Mouse (Mus musculus): ENCODE data around the gene Hs3st3b1.

The Hs3st3b1 gene

DNA sequence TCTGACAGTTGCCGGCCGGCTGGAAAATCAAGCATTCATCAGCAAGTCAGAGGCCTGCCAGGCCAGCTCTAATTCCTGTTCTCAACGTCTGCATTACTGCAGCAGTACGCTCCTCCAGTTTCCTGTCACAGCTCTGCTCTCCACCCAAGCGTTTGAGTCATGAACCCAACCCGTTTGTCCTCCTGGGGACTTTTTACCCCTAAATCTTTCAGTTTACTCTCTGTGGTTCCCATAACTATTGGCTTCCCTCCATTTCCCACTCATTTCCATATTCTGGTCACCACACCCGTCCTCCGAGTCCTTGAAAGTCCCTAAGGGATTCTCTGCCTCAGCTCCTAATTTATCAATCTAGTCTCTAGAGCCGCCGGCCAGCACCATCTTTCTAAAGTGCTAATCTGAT, 42.8 kb downstream of the Hs3st3b1 start:
- no peak for DNase-seq

DNA sequence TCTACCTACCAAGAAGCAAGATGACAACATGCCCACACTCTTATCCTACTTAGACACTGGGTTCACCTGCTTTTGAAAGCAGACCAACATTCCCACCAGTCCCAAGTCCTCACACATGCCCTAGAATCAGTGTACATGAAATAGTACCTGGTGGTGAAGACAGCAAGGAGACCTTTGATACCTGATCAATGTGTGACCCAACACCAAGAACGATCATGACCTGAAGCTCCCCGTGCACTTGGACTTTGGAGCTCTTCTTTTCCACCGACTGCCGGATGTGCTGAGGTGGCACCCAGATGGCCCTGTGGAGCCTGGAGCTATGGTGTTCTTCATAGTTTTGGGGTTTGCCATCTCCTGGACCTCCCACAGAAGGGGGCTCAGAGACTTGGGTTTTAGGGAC, 43.5 kb downstream of the Hs3st3b1 start:
- no peak for DNase-seq

DNA sequence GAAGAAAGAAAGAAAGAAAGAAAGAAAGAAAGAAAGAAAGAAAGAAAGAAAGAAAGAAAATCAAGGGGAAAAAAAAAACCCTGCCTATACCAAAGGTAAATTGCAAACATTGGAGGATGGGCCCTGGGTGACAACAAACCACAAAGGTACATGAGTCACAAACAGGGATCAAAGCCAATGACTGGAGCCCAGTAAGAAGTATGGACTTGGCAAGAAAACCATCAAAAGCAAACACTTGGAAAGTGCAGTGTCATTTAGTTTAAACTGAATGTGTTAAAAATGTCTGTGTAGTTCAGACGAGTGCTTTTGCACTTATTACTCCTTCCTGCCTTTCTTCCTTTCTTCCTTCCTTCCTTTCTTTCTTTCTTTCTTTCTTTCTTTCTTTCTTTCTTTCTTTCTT, 59.3 kb downstream of the Hs3st3b1 start:
- no peak for DNase-seq

DNA sequence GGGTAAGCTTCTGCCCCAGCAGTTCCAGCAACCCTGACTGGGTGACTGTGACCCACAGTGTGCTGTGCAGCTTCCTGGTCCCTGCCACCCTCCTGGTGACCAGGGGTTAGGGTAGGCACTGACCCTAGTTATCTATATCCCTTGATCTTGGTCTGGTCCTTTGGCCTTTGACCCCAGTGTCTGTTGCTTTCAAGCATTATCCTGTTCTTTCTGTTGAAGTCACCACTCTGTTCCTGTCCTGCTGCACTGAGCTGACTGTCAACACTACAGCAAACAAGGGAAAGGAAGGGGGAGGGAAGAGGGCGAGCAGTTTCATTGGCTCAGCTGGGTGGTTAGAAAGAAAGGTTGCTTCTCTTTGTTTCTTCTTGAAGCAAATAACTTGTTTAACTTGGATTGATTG, 60.1 kb downstream of the Hs3st3b1 start:
- no peak for DNase-seq

DNA sequence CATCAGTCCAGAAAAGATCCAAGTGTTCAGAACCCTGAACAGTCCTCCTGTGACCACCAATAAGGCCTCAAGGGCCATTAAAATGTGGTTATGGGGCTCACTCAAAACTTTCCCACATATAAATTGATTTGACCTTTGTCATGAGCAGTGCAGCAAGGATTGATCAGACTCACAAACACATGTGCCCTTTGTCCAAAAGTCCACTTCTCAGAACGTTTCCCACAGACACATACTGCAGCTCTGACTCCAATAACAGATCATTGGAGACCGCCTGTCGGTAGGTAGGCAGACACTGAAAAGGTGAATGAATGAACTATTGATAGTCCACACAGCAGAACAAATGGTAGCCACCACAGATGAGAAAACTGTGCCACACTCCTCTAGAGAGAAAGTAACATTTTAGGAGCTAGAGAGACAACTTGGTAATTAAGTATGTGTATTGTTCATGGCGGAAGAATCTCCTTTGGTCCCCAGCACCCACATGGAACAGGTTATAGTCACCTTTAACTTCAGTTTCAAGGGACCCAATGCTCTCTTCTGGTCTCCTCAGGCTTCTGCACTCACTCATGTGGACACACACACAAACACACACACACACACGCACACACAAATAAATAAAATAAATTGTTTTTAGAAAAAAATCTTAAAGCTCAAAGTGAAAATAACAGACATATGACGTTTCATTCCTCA, 70.9 kb downstream of the Hs3st3b1 start:
- no peak for DNase-seq

DNA sequence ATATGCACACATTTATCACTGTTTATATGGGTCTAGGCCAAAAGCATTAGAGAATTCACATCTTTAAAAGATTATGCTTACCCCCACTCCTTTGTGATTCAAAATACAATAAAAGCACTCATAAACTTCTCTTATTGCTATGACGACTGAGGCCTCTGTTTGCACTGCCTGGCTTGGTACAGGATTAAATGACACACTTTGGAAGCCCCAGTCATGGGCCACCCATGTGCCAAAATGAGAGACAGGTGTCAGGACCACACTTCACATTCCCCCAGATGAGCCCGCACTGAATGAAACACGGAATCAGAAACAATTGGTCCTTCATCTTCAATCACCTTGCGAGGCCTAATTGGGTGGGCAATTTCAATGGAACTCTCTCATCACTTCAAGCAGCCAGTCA, 71.8 kb downstream of the Hs3st3b1 start:
- DNase-seq, result no peak

DNA sequence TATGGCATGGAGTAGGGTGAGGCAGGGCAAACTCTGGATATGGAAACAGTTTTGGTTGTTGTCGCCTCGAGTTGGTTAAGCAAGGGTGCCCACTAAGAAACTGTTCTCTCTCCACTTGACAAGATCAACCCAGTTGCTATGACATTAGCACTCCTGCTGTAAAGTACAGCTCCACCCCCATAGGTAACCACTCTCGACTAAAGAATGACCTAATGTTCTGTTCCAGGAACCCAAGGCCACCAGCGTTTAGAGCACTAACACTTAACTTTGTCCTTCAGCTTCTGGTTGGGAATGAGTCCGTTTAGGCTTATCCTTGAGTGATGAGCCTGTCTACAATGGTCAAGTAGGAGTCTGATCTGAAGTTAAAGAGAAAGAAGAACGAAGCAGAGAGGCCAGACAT, 76.7 kb downstream of the Hs3st3b1 start:
- no peak for DNase-seq

DNA sequence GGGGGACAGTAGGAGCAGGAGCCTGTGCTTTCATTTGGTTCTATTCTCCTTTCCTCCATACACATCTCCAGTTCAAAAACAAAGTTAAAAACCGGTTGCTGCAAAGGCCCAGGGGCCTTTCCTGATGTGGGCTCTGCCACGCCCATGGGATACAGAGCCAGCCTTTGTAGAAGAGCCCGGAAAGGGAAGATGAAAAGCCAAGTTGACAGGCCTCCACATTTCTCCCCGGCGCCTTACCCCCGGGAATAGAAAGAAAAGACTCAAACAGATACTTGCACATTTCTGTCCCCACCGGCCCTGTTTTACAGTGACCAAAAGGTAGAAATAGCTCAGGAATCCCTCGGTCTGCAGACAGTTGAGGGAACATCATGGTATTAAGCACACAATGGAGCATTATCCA, 77.4 kb downstream of the Hs3st3b1 start:
- DNase-seq, result no peak

DNA sequence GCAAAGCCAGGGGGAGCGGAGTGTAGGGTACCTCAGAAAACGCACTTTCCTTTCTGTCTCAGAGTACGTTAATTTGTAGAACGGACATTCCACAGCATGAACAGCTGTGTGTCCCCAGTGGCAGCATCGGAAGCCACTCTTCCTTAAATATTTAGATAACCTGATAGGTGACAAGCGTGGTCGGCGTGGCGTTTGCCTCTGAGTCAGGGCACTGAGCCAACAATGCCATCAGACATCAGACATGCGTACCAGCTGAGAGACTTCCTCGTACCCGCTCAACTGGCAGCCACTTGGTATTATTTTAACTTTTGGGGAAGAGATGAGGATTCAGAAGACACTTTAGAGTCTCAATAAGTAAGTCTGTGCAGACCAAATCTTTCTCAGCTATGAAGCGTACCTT, 84.6 kb downstream of the Hs3st3b1 start:
- no peak for DNase-seq
